Mouse (Mus musculus) MEL (cell line): ENCODE results near the gene Fance. TPM values are rescaled to one million over a fixed set of nuclear protein-coding genes. Genes with fewer than 3 reads are reported as not detected.
A peak's percentile ranks its signal among the peaks of the same experiment; 100 is the strongest.

Experiments used
- DNase-seq: peaks from one replicate; pipeline ENCODE4 v3.0.0; 2011; ENCODE audit warnings: low read depth, low spot score
- H3K27ac ChIP-seq: 2 replicates; pipeline ENCODE4 v1.5.1; 2012; ENCODE audit warnings: low read depth, mild to moderate bottlenecking, control low read depth, low read length, moderate library complexity; ENCODE audit not compliant: control insufficient read depth
- H3K27me3 ChIP-seq, 2 experiments: fragments of 150-350 bp in 1 of 2; sonication (generic) in 1 of 2; 2 replicates each; pipeline ENCODE4 v1.6.1; 2012; ENCODE audit warnings: low read length in 2 of 2, mild to moderate bottlenecking in 2 of 2, improper control_type of control experiment in 1 of 2, moderate library complexity in 1 of 2; ENCODE audit not compliant: insufficient read depth in 2 of 2, control insufficient read depth in 1 of 2
- H3K36me3 ChIP-seq, 2 experiments: 2 replicates each; pipeline ENCODE4 v1.6.1; 2012 to 2014; ENCODE audit warnings: low read length in 2 of 2, improper control_type of control experiment in 1 of 2, inconsistent platforms in 1 of 2, mild to moderate bottlenecking in 1 of 2; ENCODE audit not compliant: insufficient read depth in 2 of 2, control insufficient read depth in 1 of 2
- H3K4me1 ChIP-seq, 2 experiments: fragments of 150-350 bp in 1 of 2; sonication (generic) in 1 of 2; 2 replicates each; pipeline ENCODE4 v1.6.1; 2012; ENCODE audit warnings: low read length in 2 of 2, improper control_type of control experiment in 1 of 2, mild to moderate bottlenecking in 1 of 2; ENCODE audit not compliant: insufficient read depth in 2 of 2, control insufficient read depth in 1 of 2
- H3K4me3 ChIP-seq, 2 experiments: fragments of 150-350 bp in 1 of 2; sonication (generic) in 1 of 2; 2 replicates each; pipeline ENCODE4 v1.5.1; 2012; ENCODE audit warnings: low read depth in 2 of 2, low read length in 2 of 2, mild to moderate bottlenecking in 2 of 2, moderate library complexity in 2 of 2, control low read depth in 1 of 2, improper control_type of control experiment in 1 of 2; ENCODE audit not compliant: control insufficient read depth in 1 of 2, insufficient read depth in 1 of 2
- H3K79me2 ChIP-seq: 2 replicates; pipeline ENCODE4 v1.6.1; 2012; ENCODE audit warnings: mild to moderate bottlenecking, low read length, moderate library complexity; ENCODE audit not compliant: control insufficient read depth, poor library complexity, insufficient read depth
- H3K9ac ChIP-seq: 2 replicates; pipeline ENCODE4 v1.6.1; 2012; ENCODE audit warnings: low read depth, mild to moderate bottlenecking, control low read depth, low read length, moderate library complexity; ENCODE audit not compliant: control insufficient read depth, poor library complexity, severe bottlenecking
- H3K9me3 ChIP-seq: fragments of 150-350 bp; sonication (generic); replicated peaks from 2 replicates; pipeline ENCODE4 v1.6.1; 2012; ENCODE audit warnings: mild to moderate bottlenecking, low read length, improper control_type of control experiment, moderate library complexity; ENCODE audit not compliant: insufficient read depth
- CHD1 ChIP-seq: IDR thresholded peaks from 2 replicates; pipeline ENCODE4 v1.6.1; 2012; ENCODE audit warnings: low read depth, mild to moderate bottlenecking, inconsistent platforms, low read length, improper control_type of control experiment
- CHD2 ChIP-seq: IDR thresholded peaks from 2 replicates; pipeline ENCODE4 v1.6.1; 2011; ENCODE audit warnings: low read length, improper control_type of control experiment
- CTCF ChIP-seq, 3 experiments: IDR thresholded peaks in 2 of 3; conservative IDR thresholded peaks in 1 of 3; 2 replicates each; pipeline ENCODE4 v1.5.1; 2011 to 2012; ENCODE audit warnings: low read length in 3 of 3, low read depth in 2 of 3, mild to moderate bottlenecking in 2 of 3, improper control_type of control experiment in 1 of 3, inconsistent platforms in 1 of 3, mixed read lengths in 1 of 3, moderate library complexity in 1 of 3; ENCODE audit not compliant: control insufficient read depth in 1 of 3, insufficient read depth in 1 of 3, poor library complexity in 1 of 3, severe bottlenecking in 1 of 3
- E2F4 ChIP-seq: IDR thresholded peaks from 2 replicates; pipeline ENCODE4 v1.6.1; 2011; ENCODE audit warnings: low read depth, low read length, improper control_type of control experiment, borderline replicate concordance
- ELF1 ChIP-seq: IDR thresholded peaks from 2 replicates; pipeline ENCODE4 v1.6.1; 2014; ENCODE audit warnings: low read depth, mild to moderate bottlenecking, inconsistent platforms, low read length, improper control_type of control experiment, moderate library complexity
- EP300 ChIP-seq, 2 experiments: IDR thresholded peaks; 2 replicates each; pipeline ENCODE4 v1.6.1; 2011; ENCODE audit warnings: improper control_type of control experiment in 2 of 2, low read length in 2 of 2, low read depth in 1 of 2, mild to moderate bottlenecking in 1 of 2
- ETS1 ChIP-seq: IDR thresholded peaks from 2 replicates; pipeline ENCODE4 v1.6.1; 2012; ENCODE audit warnings: low read depth, mild to moderate bottlenecking, inconsistent platforms, low read length, improper control_type of control experiment, moderate library complexity
- GABPA ChIP-seq: IDR thresholded peaks from 2 replicates; pipeline ENCODE4 v1.6.1; 2012; ENCODE audit warnings: low read depth, mild to moderate bottlenecking, inconsistent platforms, low read length, improper control_type of control experiment, moderate library complexity
- HCFC1 ChIP-seq: IDR thresholded peaks from 2 replicates; pipeline ENCODE4 v1.6.1; 2012; ENCODE audit warnings: low read depth, mild to moderate bottlenecking, inconsistent platforms, low read length, improper control_type of control experiment, moderate library complexity
- KAT2A ChIP-seq: conservative IDR thresholded peaks from 2 replicates; pipeline ENCODE4 v1.6.1; 2012; ENCODE audit warnings: low read depth, low read length, improper control_type of control experiment, inconsistent platforms
- MAFK ChIP-seq: IDR thresholded peaks from 2 replicates; pipeline ENCODE4 v1.6.1; 2011; ENCODE audit warnings: low read depth, mild to moderate bottlenecking, low read length, improper control_type of control experiment, borderline replicate concordance
- MAX ChIP-seq: IDR thresholded peaks from 2 replicates; pipeline ENCODE4 v1.6.1; 2011; ENCODE audit warnings: low read length, improper control_type of control experiment
- MAZ ChIP-seq: IDR thresholded peaks from 2 replicates; pipeline ENCODE4 v1.6.1; 2012; ENCODE audit warnings: low read depth, mild to moderate bottlenecking, inconsistent platforms, low read length, improper control_type of control experiment
- MEF2A ChIP-seq: IDR thresholded peaks from 2 replicates; pipeline ENCODE4 v1.6.1; 2014; ENCODE audit warnings: low read depth, mild to moderate bottlenecking, inconsistent platforms, low read length, improper control_type of control experiment; ENCODE audit not compliant: poor library complexity, insufficient replicate concordance, severe bottlenecking; ENCODE audit errors: extremely low read depth
- MXI1 ChIP-seq: IDR thresholded peaks from 2 replicates; pipeline ENCODE4 v1.6.1; 2011; ENCODE audit warnings: mild to moderate bottlenecking, low read depth, low read length, improper control_type of control experiment
- MYB ChIP-seq: IDR thresholded peaks from 2 replicates; pipeline ENCODE4 v1.6.1; 2011; ENCODE audit warnings: mild to moderate bottlenecking, low read depth, low read length, improper control_type of control experiment
- NELFE ChIP-seq: IDR thresholded peaks from 2 replicates; pipeline ENCODE4 v1.6.1; 2011; ENCODE audit warnings: low read depth, low read length, improper control_type of control experiment
- NRF1 ChIP-seq: IDR thresholded peaks from 2 replicates; pipeline ENCODE4 v1.6.1; 2014; ENCODE audit warnings: low read depth, mild to moderate bottlenecking, inconsistent platforms, low read length, improper control_type of control experiment, moderate library complexity; ENCODE audit not compliant: poor library complexity, insufficient read depth, severe bottlenecking
- POLR2AphosphoS2 ChIP-seq: IDR thresholded peaks from 2 replicates; pipeline ENCODE4 v1.6.1; 2011; ENCODE audit warnings: low read length, improper control_type of control experiment
- POLR2AphosphoS5 ChIP-seq: IDR thresholded peaks from 2 replicates; pipeline ENCODE4 v1.6.1; 2012; ENCODE audit warnings: low read depth, borderline replicate concordance, mild to moderate bottlenecking, inconsistent platforms, low read length, moderate library complexity, mixed read lengths
- RAD21 ChIP-seq: IDR thresholded peaks from 2 replicates; pipeline ENCODE4 v1.6.1; 2011; ENCODE audit warnings: mild to moderate bottlenecking, low read depth, low read length, improper control_type of control experiment
- SIN3A ChIP-seq: IDR thresholded peaks from 2 replicates; pipeline ENCODE4 v1.6.1; 2012; ENCODE audit warnings: low read length, improper control_type of control experiment, inconsistent platforms
- SMC3 ChIP-seq: IDR thresholded peaks from 2 replicates; pipeline ENCODE4 v1.6.1; 2011; ENCODE audit warnings: low read depth, low read length, improper control_type of control experiment
- TBP ChIP-seq: IDR thresholded peaks from 2 replicates; pipeline ENCODE4 v1.8.0; 2011; ENCODE audit warnings: low read depth, low read length, improper control_type of control experiment
- TCF12 ChIP-seq: IDR thresholded peaks from 2 replicates; pipeline ENCODE4 v1.6.1; 2014; ENCODE audit warnings: low read depth, mild to moderate bottlenecking, inconsistent platforms, low read length, improper control_type of control experiment, moderate library complexity
- UBTF ChIP-seq: IDR thresholded peaks from 2 replicates; pipeline ENCODE4 v1.6.1; 2012; ENCODE audit warnings: low read depth, mild to moderate bottlenecking, inconsistent platforms, low read length, improper control_type of control experiment, moderate library complexity, borderline replicate concordance; ENCODE audit not compliant: insufficient read depth
- USF1 ChIP-seq: IDR thresholded peaks from 2 replicates; pipeline ENCODE4 v1.6.1; 2014; ENCODE audit warnings: low read depth, mild to moderate bottlenecking, inconsistent platforms, low read length, improper control_type of control experiment, moderate library complexity
- ZC3H11A ChIP-seq: IDR thresholded peaks from 2 replicates; pipeline ENCODE4 v1.6.1; 2012; ENCODE audit warnings: low read depth, mild to moderate bottlenecking, inconsistent platforms, low read length, improper control_type of control experiment
- ZKSCAN1 ChIP-seq: IDR thresholded peaks from 2 replicates; pipeline ENCODE4 v1.6.1; 2012; ENCODE audit warnings: low read depth, mild to moderate bottlenecking, inconsistent platforms, low read length, improper control_type of control experiment, moderate library complexity
- ZMIZ1 ChIP-seq: IDR thresholded peaks from 2 replicates; pipeline ENCODE4 v1.6.1; 2012; ENCODE audit warnings: low read depth, mild to moderate bottlenecking, inconsistent platforms, low read length, improper control_type of control experiment, moderate library complexity
- ZNF384 ChIP-seq: IDR thresholded peaks from 2 replicates; pipeline ENCODE4 v1.6.1; 2012; ENCODE audit warnings: low read depth, mild to moderate bottlenecking, inconsistent platforms, low read length, improper control_type of control experiment
- polyA plus RNA-seq, 2 experiments: library from polyadenylated mRNA; stranded (reverse) in 1 of 2; unstranded in 1 of 2; fragments of >175 nt in 1 of 2; fragments of >200 nt in 1 of 2; gene quantifications; 2 replicates each; pipeline versions ENCODE4 v1.2.1 to v1.2.4; 2012; ENCODE audit warnings: low replicate concordance in 2 of 2, low read depth in 1 of 2; ENCODE audit not compliant: insufficient read length in 2 of 2, insufficient read depth in 1 of 2, missing spikeins in 1 of 2
- total RNA-seq: library from RNA; depleted of rRNA; stranded (reverse); fragments of 300-350 nt; gene quantifications from 2 replicates; pipeline ENCODE4 v1.2.3, GENCODE M21; 2012

The Fance gene
- total and polyA plus RNA-seq, 3 experiments = 51.2 to 382 (median 105) TPM

DNA sequence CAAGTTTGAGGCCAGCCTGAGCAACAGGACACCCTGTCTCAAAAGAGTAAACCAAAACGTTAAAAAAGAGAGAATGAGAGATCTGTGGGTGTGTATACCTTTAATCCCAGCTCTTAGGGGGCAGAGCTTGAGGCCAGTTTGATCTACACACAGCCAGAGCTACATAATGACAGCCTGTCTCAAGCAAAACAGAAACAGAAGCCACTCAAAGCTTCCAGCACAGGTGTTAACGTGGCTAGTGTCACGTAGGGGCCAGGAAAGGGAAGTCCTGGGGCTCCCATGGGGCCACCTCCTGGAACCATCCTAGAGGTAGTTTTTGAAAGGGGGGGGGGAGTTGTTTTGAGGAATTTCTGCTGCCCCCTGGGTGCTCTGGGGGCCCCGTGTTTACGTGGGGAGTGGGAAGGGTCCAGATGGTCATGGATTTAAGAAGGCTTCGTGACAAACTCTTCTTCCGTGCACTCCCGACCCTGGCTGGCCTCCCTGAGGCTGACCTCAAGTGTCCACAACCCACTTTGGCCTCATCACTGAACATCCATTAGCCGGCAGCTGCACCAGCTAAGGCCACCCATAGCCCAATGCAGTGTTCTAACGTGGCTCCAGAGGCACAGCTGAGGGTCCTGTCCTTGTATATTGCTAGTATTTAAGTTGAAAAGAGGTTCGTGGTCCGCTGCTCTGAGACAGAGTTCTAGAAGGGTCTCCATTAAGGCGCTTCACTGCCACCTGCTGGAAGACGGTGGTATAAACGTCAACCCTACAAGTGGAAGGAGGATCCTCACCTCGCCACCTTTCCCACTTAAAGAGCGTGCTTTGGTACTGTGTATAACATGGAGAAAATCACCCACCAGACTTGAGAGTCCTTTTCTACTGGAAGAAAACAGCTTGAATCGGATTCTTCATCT, 4.8 kb upstream of the Fance start:
- Histone ChIP-seq H3K27ac (no peak overlapping the region), H3K4me1 (peaks cover 7 to 11% of the 10 kb centered on the region in 2 experiments), H3K9me3 (no peaks in the 10 kb centered on the region), H3K9ac (peak overlapping the region; percentile 78), H3K27me3 (no peaks in the 10 kb centered on the region), H3K4me3 (peak overlapping the region; percentile 48 to 62), H3K36me3 (peaks cover 0 to 8% of the 10 kb centered on the region in 2 experiments; a peak in 2 of 4 replicates), H3K79me2 (peaks cover 2% of the 10 kb centered on the region; the same call in 1 of the 2 replicates)
- DNase-seq = peak; percentile 94
- TF ChIP-seq ETS1 (no peak), ELF1 (no peak), MYB (no peak), CTCF (IDR thresholded peaks at IDR 0.05 in 2 of 3, conservative IDR thresholded peaks at IDR 0.05 in 1 of 3; ENCODE audit: control insufficient read depth in 1 of 3, insufficient read depth in 1 of 3, low read depth in 2 of 3, low read length in 3 of 3, poor library complexity in 1 of 3, severe bottlenecking in 1 of 3) (peak; percentile 80 to 88 (median 88)), MAFK (no peak), MAZ (0 out of 2 replicates have a peak, but pooled peaks have one; percentile 47), RAD21 (peak; percentile 82), TBP (no peak), HCFC1 (no peak), EP300 (IDR thresholded peaks at IDR 0.05; ENCODE audit: low read depth in 1 of 2, low read length in 2 of 2) (no peak), NELFE (no peak), NRF1 (no peak), ZNF384 (no peak), MEF2A (no peak), ZKSCAN1 (no peak), POLR2AphosphoS5 (no peak), E2F4 (no peak), MAX (no peak), POLR2AphosphoS2 (no peak), USF1 (no peak), KAT2A (no peak), ZC3H11A (peak; percentile 68), TCF12 (no peak), SIN3A (peak; percentile 46; the same call in 1 of the 2 replicates), CHD1 (no peak), SMC3 (peak; percentile 83), CHD2 (no peak), UBTF (no peak), ZMIZ1 (no peak), GABPA (no peak), MXI1 (no peak)
